Mouse (Mus musculus) embryonic fibroblast, embryonic 13.5 days (primary cell): ENCODE results near the gene Tpk1.

Source experiments
- CTCF ChIP-seq: IDR thresholded peaks from 2 replicates; pipeline ENCODE4 v1.5.1; 2011; ENCODE audit warnings: mild to moderate bottlenecking, control low read depth, low read length, moderate library complexity, borderline replicate concordance; ENCODE audit not compliant: insufficient read depth
- POLR2A ChIP-seq: IDR thresholded peaks from 2 replicates; pipeline ENCODE4 v1.6.1; 2011; ENCODE audit warnings: low read depth, mild to moderate bottlenecking, control low read depth, low read length, moderate library complexity

DNA sequence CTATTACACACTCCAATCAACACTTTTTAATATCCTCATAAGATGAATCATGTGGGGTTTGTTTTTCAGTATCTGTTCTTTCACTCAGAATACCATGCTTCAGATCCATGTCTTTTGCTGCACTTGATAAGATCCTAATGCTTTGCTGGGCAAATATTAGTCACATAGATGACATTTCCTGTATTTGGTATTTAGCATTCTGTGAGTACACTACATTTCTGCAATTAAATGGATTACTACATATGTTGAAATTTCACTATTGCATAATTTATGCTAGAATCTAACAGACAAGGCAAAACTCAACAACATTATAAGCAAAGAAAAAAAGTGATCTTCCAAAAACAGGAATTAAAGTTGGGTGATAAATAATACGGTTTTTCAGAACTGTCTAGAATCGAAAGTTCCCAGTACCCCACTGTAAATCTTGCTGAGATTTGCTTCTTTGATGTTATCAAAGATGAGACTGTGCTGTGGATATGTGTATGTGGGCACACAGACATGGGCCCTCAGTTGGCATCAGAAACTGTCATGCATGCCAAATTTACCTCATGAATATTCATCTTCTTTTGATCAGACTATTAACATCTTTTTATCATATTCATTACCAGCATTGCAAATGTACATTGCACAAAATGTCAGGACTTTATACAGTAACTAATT, 203.8 kb downstream of the Tpk1 start:
- TF ChIP-seq POLR2A = no peak
- TF ChIP-seq CTCF = no peak
